Mouse (Mus musculus) forebrain, embryonic 13.5 days (tissue): ENCODE results near the gene Pln. TPM values are rescaled to one million over a fixed set of nuclear protein-coding genes. Genes with fewer than 3 reads are reported as not detected.

Experiments used
- ATAC-seq: fragments of 200-750 bp; cut with Nextera tagmentation; 2 replicates; pipeline ENCODE4 v1.8.0; 2017
- H3K27ac ChIP-seq: fragments of 300-500 bp; sonication (generic); 2 replicates; pipeline ENCODE4 v1.5.1; 2015; ENCODE audit warnings: inconsistent platforms, mild to moderate bottlenecking, moderate library complexity
- H3K27me3 ChIP-seq: fragments of 300-500 bp; sonication (generic); 2 replicates; pipeline ENCODE4 v1.6.1; 2015; ENCODE audit warnings: mild to moderate bottlenecking, inconsistent platforms
- H3K36me3 ChIP-seq: fragments of 300-500 bp; sonication (generic); 2 replicates; pipeline ENCODE4 v1.6.1; 2015; ENCODE audit warnings: mild to moderate bottlenecking, inconsistent platforms; ENCODE audit not compliant: poor library complexity, severe bottlenecking
- H3K4me1 ChIP-seq: fragments of 300-500 bp; sonication (generic); 2 replicates; pipeline ENCODE4 v1.6.1; 2015; ENCODE audit warnings: inconsistent platforms
- H3K4me2 ChIP-seq: fragments of 300-500 bp; sonication (generic); 2 replicates; pipeline ENCODE4 v1.6.1; 2015; ENCODE audit warnings: inconsistent platforms, mild to moderate bottlenecking, moderate library complexity
- H3K4me3 ChIP-seq: fragments of 300-500 bp; sonication (generic); 2 replicates; pipeline ENCODE4 v1.5.1; 2015; ENCODE audit warnings: mild to moderate bottlenecking, inconsistent platforms
- H3K9ac ChIP-seq: fragments of 300-500 bp; sonication (generic); 2 replicates; pipeline ENCODE4 v1.6.1; 2015; ENCODE audit warnings: mild to moderate bottlenecking, inconsistent platforms
- H3K9me3 ChIP-seq: fragments of 300-500 bp; sonication (generic); replicated peaks from 2 replicates; pipeline ENCODE4 v1.6.1; 2016; ENCODE audit warnings: inconsistent platforms
- WGBS: fragments of 180-500 bp; shearing (Covaris S2); methylation state at CpG from one replicate; pipeline ENCODE4 v1.1.7; 2015; 5-methylcytosine and 5-hydroxymethylcytosine counted together
- polyA plus RNA-seq: library from polyadenylated mRNA; unstranded; fragments of >200 nt; fragmentation: Nextera tagmentation; extraction: Ambion mirVana; gene quantifications from 2 replicates; pipeline ENCODE4 v1.2.1, GENCODE M21; 2015

Gene Pln
- polyA plus RNA-seq, 1 experiment from 2014 or later, result 1.3 TPM

DNA sequence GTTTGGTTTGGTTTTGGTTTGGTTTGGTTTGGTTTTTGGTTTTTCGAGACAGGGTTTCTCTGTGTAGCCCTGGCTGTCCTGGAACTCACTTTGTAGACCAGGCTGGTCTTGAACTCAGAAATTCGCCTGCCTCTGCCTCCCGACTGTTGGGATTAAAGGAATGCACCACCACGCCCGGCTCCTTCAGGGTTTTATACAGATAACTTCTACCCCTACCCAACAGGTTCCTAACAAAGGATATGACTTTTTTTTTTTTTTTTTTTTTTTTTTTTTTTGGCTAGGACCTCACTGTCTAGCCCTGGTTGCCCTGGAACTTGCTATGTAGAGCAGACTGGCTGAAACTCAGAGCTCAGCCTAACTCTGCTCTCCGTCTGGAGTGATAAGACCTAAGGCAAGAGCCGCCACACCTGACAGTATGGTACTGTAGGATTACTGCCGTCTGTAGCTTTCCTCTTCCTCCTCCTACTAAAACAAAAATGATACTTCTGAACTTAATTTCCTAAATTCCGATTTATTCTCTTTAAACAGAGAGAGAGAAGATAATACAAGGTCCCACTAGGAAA lies 4.8 kb downstream of the Pln start:
- Histone ChIP-seq H3K36me3 (no peaks in the 10 kb centered on the region), H3K9me3 (no peaks in the 10 kb centered on the region), H3K9ac (no peak overlapping the region), H3K27me3 (no peaks in the 10 kb centered on the region), H3K4me3 (no peak overlapping the region), H3K27ac (no peak overlapping the region), H3K4me1 (peaks cover 4% of the 10 kb centered on the region; the same call in 1 of the 2 replicates), H3K4me2 (no peak overlapping the region)
- ATAC-seq, result no peak
- WGBS, result 90% methylated on average over 9 of the region's 9 CpGs

GRCm38 (mm10) chr10:53343384-53343783 lies 5.9 kb downstream of the Pln start:
- H3K27ac ChIP-seq, result no peak overlapping the region
- no peaks in the 10 kb centered on the region for H3K9me3 ChIP-seq
- peaks cover under 1% of the 10 kb centered on the region; the same call in 1 of the 2 replicates for H3K36me3 ChIP-seq
- no peak overlapping the region for H3K4me3 ChIP-seq
- 84% methylated on average over 6 of the region's 6 CpGs for WGBS
- ATAC-seq, result no peak
- no peaks in the 10 kb centered on the region for H3K27me3 ChIP-seq
- peaks cover 4% of the 10 kb centered on the region; the same call in 1 of the 2 replicates for H3K4me1 ChIP-seq
- H3K9ac ChIP-seq, result no peak overlapping the region
- H3K4me2 ChIP-seq, result no peak overlapping the region

DNA sequence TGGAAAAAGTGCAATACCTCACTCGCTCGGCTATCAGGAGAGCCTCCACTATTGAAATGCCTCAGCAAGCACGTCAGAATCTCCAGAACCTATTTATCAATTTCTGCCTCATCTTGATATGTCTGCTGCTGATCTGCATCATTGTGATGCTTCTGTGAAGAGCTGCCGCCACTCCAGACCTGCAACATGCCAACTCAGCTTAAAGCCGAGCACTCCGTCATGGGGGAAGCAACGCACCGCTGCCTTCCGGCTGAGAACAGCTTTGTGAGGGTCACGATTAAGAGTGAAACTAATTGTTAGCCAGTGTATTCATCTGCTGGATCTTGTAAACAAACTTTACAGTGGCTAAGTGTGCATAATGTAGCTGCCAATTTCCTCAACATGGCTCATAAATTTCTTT lies 6.4 kb downstream of the Pln start:
- Histone ChIP-seq H3K27ac (no peak overlapping the region), H3K4me1 (peaks cover 4% of the 10 kb centered on the region; the same call in 1 of the 2 replicates), H3K4me2 (no peak overlapping the region), H3K4me3 (no peak overlapping the region), H3K27me3 (no peaks in the 10 kb centered on the region), H3K9ac (no peak overlapping the region), H3K36me3 (peaks cover 3% of the 10 kb centered on the region; the same call in 1 of the 2 replicates), H3K9me3 (no peaks in the 10 kb centered on the region)
- WGBS, result 59% methylated on average over 10 of the region's 10 CpGs
- ATAC-seq, result no peak

GRCm38 (mm10) chr10:53345508-53345907 lies 8.0 kb downstream of the Pln start:
- H3K4me1 ChIP-seq, result peaks cover 6% of the 10 kb centered on the region; the same call in 1 of the 2 replicates
- no peak for ATAC-seq
- WGBS, result 85% methylated on average over 4 of the region's 4 CpGs
- H3K27ac ChIP-seq, result no peak overlapping the region
- no peaks in the 10 kb centered on the region for H3K9me3 ChIP-seq
- no peaks in the 10 kb centered on the region for H3K27me3 ChIP-seq
- no peak overlapping the region for H3K9ac ChIP-seq
- H3K36me3 ChIP-seq, result peaks cover 3% of the 10 kb centered on the region; the same call in 1 of the 2 replicates
- H3K4me2 ChIP-seq, result no peak overlapping the region
- H3K4me3 ChIP-seq, result no peak overlapping the region

DNA sequence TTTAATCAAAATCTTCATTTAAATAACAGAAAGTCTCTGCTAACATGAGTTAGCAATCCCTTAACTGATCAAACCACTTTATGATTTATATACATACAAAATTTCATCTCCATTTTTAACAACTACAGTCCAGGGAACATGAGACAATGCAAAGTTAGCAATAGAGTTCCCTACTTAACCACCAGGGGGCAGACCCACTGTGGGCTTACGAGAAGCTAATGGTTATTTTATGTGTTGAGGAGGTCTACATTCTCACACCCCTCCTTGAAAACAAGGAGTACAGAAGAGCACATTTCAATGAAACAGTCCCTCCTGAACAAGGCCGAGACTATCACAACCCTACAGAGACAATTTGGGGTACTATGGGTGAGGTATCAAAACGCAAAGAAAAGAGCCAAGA lies 9.0 kb downstream of the Pln start:
- peak; percentile 28 for ATAC-seq
- WGBS, result 51% methylated on average over 3 of the region's 3 CpGs
- H3K4me1 ChIP-seq, result peaks cover 6% of the 10 kb centered on the region; the same call in 1 of the 2 replicates

DNA sequence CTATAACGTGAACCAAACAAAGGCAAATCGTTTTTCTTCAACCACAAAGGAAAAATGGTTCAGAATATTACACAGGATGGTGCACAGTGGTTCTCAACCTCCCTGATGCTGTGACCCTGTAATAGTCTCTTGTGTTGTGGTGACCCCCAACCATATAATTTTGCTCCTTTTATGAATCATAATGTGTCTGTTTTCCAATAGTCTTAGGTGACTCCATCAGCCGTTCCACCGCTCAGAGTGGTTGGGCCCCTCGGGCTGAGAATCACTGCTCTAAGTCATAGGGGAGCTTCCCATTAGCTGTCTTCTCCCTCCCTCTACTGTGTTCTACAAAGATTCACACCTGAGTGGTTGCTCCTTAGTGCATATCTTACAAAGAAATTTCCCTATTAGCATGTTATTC lies 9.4 kb downstream of the Pln start:
- no peak overlapping the region for H3K4me3 ChIP-seq
- H3K4me1 ChIP-seq, result peaks cover 6% of the 10 kb centered on the region; the same call in 1 of the 2 replicates
- no peak overlapping the region for H3K9ac ChIP-seq
- H3K9me3 ChIP-seq, result no peaks in the 10 kb centered on the region
- ATAC-seq, result 0 out of 2 replicates have a peak, but pooled peaks have one; percentile 13
- no peak overlapping the region for H3K27ac ChIP-seq
- no peak overlapping the region for H3K4me2 ChIP-seq
- WGBS, result 91% methylated on average over 5 of the region's 5 CpGs
- H3K36me3 ChIP-seq, result peaks cover 3% of the 10 kb centered on the region; the same call in 1 of the 2 replicates
- no peaks in the 10 kb centered on the region for H3K27me3 ChIP-seq

More for the DNA sequence above, 9.0 kb downstream of the Pln start:
- Histone ChIP-seq H3K27me3 (no peaks in the 10 kb centered on the region), H3K27ac (no peak overlapping the region), H3K4me3 (no peak overlapping the region), H3K4me2 (no peak overlapping the region), H3K36me3 (peaks cover 3% of the 10 kb centered on the region; the same call in 1 of the 2 replicates), H3K9me3 (no peaks in the 10 kb centered on the region), H3K9ac (no peak overlapping the region)

DNA sequence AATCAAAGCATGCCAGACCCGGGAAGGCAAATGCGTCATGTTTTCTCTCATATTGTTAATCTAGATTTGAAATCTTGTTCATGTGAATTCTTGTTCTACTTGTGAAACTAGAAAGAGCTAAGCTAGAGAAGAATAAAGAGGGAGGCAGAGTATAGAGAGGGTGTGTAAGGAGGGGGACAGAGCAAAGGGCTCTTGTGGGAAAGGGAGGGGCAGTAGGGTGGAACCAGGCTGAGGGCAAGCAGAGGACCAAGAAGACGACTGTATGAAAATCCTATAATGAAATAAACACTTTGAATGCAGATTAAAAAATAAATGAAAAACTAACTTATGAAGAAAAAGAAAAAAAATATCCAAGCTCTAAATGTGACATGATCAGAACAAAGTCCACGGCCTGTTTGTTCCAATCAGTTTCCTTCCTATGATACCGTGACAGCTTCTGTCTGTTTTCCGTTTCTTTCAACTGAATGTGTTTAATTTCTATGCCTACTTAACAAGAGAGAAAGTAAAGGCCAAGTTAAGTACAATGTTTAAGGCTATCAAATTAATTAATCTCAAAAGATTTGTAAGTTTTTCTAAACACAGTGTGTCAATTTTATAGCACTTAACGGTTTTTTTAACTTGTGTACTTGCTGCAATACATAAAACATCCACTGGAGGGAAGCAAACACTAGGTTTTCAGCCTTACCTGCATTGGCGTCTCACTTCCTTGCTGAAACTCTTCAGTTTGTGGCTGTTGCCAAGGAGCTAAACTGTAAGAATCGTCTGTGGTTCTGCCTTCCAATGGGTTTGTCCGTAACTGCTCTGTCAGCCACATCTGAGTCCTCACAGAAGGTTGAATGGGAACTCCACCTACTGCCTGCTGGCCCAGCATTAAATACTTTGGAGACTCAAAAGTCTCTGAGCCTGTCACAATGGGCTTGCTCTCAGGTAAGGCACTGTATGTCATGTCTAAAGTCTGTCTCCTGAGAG lies 10.6 kb downstream of the Pln start:
- no peaks in the 10 kb centered on the region for H3K9me3 ChIP-seq
- no peak overlapping the region for H3K4me3 ChIP-seq
- H3K27ac ChIP-seq, result no peak overlapping the region
- H3K36me3 ChIP-seq, result peaks cover 3% of the 10 kb centered on the region; the same call in 1 of the 2 replicates
- WGBS, result 61% methylated on average over 10 of the region's 10 CpGs
- peak; percentile 84 for ATAC-seq
- no peak overlapping the region for H3K9ac ChIP-seq
- no peak overlapping the region for H3K4me2 ChIP-seq
- H3K27me3 ChIP-seq, result no peaks in the 10 kb centered on the region
- peaks cover 6% of the 10 kb centered on the region; the same call in 1 of the 2 replicates for H3K4me1 ChIP-seq

GRCm38 (mm10) chr10:53349254-53349653 lies 11.8 kb downstream of the Pln start:
- Histone ChIP-seq H3K9ac (no peak overlapping the region), H3K4me3 (no peak overlapping the region), H3K9me3 (no peaks in the 10 kb centered on the region), H3K4me2 (no peak overlapping the region), H3K27ac (no peak overlapping the region), H3K36me3 (peaks cover 3% of the 10 kb centered on the region; the same call in 1 of the 2 replicates), H3K4me1 (0 out of 2 replicates have a peak, but pooled peaks cover 2% of the 10 kb centered on the region), H3K27me3 (no peaks in the 10 kb centered on the region)
- ATAC-seq, result no peak
- 90% methylated on average over 1 of the region's 1 CpGs for WGBS

DNA sequence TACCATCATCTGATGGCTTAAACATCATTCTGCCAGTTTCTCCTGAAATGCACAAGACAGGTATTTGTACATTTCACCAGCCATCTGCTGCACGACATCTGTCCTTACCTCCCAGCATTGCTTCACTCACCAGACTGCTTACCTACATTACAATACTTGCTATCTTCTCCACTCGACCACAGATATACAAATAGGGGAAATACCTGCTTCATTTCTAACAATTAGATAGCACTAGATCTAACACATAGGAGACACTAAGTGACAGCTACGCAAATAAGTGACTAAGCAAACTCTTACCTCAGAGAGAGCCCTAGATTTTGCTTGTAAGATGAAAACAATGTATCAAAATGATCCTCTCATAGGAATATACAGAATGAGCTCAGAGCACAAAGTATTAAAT lies 16.2 kb downstream of the Pln start:
- Histone ChIP-seq H3K4me2 (no peak overlapping the region), H3K27me3 (no peaks in the 10 kb centered on the region), H3K36me3 (peaks cover 14% of the 10 kb centered on the region), H3K27ac (no peak overlapping the region), H3K4me3 (no peak overlapping the region), H3K4me1 (0 out of 2 replicates have a peak, but pooled peaks cover 2% of the 10 kb centered on the region), H3K9me3 (no peaks in the 10 kb centered on the region), H3K9ac (no peak overlapping the region)
- 89% methylated on average over 3 of the region's 3 CpGs for WGBS
- no peak for ATAC-seq

DNA sequence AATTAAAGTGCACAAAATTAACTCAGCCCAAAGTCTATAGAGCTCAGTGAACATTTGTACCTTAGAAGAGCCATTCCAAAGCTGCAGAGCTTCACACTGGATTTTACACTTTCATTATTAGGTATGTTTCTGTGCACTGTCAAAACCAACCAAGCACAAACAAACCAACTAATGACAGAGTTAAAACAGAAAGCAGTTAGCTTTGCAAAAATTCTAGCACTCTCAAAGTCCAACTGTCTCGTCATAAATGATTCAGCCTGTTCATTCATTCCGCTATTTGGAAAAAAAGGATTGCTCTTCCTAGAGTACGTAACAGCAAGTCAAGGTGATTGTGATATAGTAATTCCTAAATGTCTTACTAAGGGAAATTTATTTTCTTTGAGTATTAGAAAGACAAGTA lies 21.5 kb downstream of the Pln start:
- H3K9me3 ChIP-seq, result no peaks in the 10 kb centered on the region
- no peak overlapping the region for H3K4me2 ChIP-seq
- ATAC-seq, result no peak
- H3K9ac ChIP-seq, result no peak overlapping the region
- H3K4me3 ChIP-seq, result no peak overlapping the region
- H3K36me3 ChIP-seq, result peaks cover 14% of the 10 kb centered on the region
- no peak overlapping the region for H3K27ac ChIP-seq
- no peaks in the 10 kb centered on the region for H3K4me1 ChIP-seq
- H3K27me3 ChIP-seq, result no peaks in the 10 kb centered on the region
- 92% methylated on average over 3 of the region's 3 CpGs for WGBS

GRCm38 (mm10) chr10:53364311-53364710 lies 26.8 kb downstream of the Pln start:
- Histone ChIP-seq H3K9ac (no peak overlapping the region), H3K27ac (no peak overlapping the region), H3K9me3 (no peaks in the 10 kb centered on the region), H3K4me3 (no peak overlapping the region), H3K36me3 (0 out of 2 replicates have a peak, but pooled peaks cover 2% of the 10 kb centered on the region), H3K27me3 (no peaks in the 10 kb centered on the region), H3K4me1 (no peaks in the 10 kb centered on the region), H3K4me2 (no peak overlapping the region)
- no peak for ATAC-seq

- peaks cover 13% of the 10 kb centered on the region for H3K9me3 ChIP-seq
- no peak overlapping the region for H3K4me2 ChIP-seq
- H3K9ac ChIP-seq, result no peak overlapping the region
- H3K27ac ChIP-seq, result no peak overlapping the region
- H3K4me1 ChIP-seq, result no peaks in the 10 kb centered on the region
- H3K27me3 ChIP-seq, result no peaks in the 10 kb centered on the region
- no peak for ATAC-seq
- H3K36me3 ChIP-seq, result 0 out of 2 replicates have a peak, but pooled peaks cover 11% of the 10 kb centered on the region
- WGBS, result 89% methylated on average over 2 of the region's 2 CpGs
- H3K4me3 ChIP-seq, result no peak overlapping the region
Measured at GRCm38 (mm10) chr10:53367265-53367664, 29.8 kb downstream of the Pln start.
